Mouse (Mus musculus): Measurements from ENCODE around the gene Slc5a4b.

Gene Slc5a4b

DNA sequence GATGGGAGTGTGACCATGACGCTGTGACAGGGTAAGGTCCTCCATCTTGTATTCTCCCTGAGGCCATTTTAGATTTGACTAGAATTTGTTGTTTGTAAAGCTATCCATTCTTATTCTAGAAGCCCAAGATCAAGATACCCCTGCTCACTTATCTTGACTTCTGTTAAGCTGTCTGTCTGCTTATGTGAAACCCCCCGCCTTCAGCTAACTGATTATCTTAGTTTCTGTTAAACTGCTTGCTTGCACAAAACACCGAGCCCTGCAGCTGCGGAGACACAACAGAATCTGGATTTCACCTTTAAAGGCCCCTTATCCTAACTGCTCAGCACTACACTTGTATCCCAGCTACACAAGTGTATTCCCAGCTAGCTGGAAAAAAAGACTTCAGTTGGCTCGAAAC is 73.8 kb downstream of the Slc5a4b start:
- no peak for DNase-seq (ENCODE audit: low spot score in 2 of 2)

DNA sequence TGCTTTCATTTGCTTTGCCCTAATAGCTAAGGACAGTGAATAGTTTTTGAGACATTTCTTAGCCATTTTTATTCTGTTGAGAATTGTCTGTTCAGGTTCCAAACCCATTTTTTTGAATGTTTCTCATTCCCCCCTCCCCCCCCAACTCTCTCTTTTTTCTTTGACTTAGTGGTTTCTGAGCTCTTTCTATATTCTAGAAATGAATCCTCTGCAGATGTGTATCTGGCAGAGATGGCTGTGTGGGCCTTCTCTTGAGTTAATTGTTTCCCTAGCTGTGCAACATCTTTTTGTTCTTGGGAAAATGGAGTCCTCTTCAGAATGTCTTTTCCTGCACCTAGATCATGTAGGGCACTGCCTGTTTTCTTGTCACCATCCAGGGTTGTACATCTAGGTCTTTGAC is 75.5 kb downstream of the Slc5a4b start:
- no peak for DNase-seq (ENCODE audit: low spot score in 2 of 2)

DNA sequence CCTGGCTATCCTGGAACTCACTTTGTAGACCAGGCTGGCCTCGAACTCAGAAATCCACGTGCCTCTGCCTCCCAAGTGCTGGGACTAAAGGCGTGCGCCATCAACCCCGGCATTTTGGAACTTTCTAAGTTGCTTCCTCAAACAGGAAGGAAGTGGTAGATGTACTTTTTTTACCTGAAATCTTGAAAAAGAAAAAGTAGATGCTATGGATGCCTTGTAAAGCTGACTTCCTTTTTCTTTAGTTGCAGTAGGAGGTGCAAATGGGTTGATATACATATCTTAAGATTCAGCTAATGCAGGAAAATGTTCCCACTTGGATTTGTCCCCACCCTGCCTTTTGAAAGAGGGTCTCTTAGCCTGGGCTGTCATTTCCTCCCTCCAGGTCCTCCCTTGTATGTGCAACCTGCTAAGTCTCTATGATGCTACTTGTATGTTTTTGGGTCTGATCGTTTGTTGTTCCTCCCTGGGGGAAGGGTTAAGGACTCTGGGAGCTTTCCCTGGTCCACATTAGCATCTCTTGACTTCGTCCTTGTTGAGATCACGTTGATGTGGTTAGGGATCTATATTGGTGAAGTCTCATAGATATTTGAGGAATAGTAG is 76.7 kb downstream of the Slc5a4b start:
- no peak for DNase-seq (ENCODE audit: low spot score in 2 of 2)

DNA sequence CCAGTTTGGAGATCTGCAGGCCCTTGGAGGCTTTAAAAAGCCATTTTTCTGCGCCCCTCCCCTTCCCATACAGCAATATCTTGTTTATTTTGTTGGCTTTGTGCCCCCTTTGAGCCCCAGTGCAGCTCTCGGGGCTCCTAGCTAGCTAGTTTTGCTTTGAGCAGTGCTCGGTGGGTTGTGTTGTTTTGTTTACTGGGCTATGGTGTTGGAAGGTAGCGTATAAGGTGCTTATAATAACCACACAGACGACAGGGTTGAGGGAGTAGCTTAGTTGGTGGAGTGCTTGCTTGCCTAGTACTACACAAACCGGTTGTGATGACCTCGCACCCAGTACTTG is 77.7 kb downstream of the Slc5a4b start:
- no peak for DNase-seq (ENCODE audit: low spot score in 2 of 2)

DNA sequence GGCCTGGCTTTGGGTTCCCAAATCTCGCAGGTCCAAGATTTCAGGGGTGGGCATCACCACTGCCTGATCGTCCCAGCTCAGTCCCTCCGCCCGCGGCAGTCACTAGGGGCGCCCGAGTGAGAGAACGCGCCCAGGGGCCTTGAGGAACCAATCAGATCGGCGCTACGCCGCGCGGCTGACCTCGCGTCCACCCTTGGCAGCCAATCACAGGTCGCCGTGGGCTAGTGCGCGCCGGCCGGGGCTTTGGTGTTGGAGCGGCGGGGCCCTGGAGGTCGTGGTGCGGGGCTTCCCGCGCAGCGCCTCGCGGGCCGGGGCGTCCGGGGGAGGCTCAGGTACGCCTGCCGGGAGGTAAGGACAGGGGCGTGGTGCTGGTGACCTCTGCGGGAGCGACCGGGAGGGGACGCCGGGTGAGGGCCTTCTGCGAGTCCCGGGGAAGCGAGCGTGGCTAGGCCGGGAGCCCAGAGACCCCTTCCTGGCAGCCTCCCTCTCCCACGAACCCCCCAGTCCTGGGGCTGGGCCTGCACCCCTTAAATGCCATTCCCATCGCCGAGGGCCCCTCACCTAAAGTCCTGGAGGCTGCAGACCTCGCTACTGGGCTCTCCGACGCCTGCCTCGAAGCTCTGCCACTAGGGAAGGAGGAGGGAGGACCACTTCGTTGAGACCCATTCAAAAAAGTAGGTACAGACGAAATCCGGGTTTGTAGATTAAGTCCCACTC is 78.2 kb downstream of the Slc5a4b start, which contains the start of gene Zfp280b:
Zfp280b (plus strand) TSS at position 249 of the 717 bp plus-strand sequence.
- DNase-seq (ENCODE audit: low spot score in 2 of 2) = peak; percentile 95 to 96

DNA sequence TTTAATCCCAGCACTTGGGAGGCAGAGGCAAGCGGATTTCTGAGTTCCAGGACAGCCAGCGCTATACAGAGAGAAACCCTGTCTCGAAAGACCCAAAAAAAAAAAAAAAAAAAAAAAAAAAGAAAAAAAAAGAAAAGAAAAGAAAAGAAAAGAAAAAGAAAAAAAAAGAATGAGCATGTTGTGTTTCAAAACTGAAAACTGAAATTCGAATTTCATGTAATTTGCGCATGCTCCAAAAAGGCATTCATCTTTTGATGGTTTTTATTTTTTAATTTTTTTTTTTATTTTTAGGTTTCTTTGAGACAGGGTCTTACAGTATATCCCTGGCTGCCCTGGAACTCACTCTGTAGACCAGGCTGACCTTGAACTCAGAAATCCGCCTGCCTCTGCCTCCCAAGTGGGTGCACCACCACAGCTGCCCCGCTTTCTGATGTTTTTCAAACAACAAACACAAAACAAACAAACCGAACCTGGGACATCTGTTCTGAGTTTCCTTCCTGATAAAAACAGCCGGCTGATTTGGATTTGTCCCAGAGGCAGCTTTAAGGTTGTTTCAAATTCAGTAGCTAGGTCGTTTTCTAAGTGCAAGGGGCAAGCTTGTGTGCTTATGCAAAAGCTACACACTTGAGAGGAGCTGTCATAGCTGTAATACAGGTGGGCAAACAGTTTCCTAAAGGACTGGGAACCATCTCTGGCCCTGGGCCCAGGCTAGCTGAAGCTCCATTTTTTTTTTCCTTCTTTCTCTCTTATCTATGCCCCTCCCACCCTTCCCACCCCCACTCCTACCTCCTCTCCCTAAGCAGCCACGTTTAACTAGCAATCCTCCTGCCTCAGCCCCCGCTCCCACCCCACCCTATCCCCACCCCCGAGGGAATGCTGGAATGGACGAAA is 79.0 kb downstream of the Slc5a4b start:
- no peak for DNase-seq (ENCODE audit: low spot score in 2 of 2)

DNA sequence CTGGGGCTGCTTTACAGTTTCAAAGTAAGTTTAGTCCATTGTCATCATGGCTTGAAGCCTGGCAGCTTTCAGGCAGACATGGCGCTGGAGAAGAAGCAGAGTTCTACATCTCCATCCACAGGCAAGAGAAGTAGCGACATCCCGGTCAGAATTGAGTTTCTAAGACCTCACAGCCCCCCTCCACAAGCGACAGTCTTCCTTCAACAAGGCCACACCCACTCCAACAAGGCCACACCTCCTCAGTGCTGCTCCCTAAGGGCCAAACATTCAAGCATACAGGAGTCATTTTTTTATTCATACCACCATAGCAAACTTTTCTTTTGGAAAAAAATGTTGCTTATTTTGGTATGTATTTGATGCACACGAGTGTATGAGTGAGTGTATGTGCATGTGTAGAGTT is 80.3 kb downstream of the Slc5a4b start:
- no peak for DNase-seq (ENCODE audit: low spot score in 2 of 2)

DNA sequence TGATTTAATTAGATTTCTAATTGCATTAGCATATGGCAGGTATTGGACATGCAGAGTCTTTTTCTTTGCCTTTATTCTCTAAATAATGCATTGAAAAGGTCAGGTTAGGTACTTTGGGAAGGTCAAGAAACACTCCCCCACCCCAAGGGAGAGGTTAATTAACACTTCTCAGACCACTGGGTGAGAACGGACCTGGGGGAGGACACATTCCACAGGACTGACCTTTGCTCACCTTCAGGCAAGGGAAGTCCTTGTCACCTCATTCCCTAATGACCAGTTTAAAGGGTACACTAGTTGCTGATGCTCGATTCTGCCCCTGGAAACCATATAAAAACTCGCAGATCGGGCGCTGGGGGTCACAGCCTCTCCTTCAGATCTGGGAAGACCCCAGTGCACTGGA is 81.5 kb downstream of the Slc5a4b start:
- no peak for DNase-seq (ENCODE audit: low spot score in 2 of 2)

DNA sequence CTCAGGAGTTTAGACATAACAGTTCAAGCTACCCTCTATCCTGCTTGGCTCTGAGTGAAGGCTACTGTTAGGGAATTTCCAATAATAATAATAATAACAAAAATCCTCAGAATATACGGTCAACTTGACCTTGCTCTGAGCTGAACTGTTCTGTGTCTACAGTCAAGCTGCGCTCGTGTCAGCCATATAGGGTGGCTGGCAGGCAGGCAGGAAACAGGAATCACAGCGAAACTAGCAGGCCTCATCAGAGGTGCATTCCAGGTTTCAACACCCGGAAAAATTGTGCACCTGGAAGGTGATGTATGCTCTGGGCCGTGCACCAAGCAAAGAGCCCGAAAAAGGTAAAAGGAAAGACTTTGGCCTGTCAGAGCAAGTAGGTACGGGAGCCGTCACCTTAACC is 82.4 kb downstream of the Slc5a4b start:
- DNase-seq (ENCODE audit: low spot score in 2 of 2) = no peak

DNA sequence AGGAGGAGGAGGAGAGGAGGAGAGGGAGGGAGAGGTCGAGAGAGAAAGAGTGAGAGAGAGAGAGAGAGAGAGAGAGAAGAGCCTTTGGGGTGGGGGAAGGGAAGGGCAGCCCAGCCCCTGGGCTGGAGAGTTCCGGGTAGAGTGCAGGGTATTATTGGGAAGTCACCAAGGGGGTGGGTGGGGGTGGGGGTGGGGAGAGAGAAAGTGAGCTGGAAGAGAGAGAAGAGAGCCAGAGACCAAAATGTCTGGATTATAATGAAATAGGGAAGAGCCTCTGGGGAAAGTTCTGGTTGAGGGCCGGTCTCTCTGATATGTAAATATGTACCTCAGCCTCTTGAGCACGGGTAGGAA is 82.8 kb downstream of the Slc5a4b start:
- DNase-seq (ENCODE audit: low spot score in 2 of 2) = no peak

DNA sequence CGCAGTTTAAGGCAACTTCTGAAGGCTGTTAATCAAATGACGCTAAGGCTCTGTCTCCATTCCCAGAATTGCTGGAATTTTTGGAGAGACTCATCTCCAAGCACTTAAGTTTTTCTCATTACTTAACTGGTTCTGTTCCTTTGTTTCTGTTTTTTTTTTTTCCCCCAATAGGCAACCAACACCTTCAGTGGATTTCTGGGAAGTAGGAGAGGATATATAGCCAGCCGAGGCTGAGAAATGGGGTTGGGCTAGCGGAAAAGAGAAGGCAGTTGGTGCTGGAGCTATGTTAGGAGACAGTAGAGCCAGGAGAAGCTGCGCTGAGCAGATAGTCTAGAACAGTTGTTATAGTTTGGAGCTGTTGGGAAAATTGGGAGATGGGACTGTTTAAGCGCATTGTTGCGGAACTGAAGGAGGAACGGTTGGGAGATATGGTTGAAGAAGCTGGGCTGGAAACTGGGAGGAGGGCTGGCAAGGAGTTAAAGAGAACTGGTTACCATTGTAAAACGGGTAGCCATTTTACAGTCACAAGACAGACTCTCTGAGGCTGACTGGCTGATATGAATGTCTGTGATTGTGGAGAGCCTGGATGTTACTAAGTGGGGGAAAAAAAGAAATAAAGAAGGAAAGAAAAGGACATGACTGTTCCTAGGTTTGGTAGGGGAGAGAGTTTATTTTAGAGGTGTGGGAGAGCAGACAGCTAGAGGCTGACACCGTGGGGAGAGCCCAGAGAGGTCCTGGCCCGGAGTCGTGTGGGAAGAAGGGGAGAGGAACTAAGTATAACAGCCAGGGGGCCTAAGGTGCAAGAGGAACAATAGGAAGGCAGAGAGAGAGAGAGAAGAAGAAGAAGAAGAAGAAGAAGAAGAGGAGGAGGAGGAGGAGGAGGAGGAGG is 83.4 kb downstream of the Slc5a4b start:
- no peak for DNase-seq (ENCODE audit: low spot score in 2 of 2)

DNA sequence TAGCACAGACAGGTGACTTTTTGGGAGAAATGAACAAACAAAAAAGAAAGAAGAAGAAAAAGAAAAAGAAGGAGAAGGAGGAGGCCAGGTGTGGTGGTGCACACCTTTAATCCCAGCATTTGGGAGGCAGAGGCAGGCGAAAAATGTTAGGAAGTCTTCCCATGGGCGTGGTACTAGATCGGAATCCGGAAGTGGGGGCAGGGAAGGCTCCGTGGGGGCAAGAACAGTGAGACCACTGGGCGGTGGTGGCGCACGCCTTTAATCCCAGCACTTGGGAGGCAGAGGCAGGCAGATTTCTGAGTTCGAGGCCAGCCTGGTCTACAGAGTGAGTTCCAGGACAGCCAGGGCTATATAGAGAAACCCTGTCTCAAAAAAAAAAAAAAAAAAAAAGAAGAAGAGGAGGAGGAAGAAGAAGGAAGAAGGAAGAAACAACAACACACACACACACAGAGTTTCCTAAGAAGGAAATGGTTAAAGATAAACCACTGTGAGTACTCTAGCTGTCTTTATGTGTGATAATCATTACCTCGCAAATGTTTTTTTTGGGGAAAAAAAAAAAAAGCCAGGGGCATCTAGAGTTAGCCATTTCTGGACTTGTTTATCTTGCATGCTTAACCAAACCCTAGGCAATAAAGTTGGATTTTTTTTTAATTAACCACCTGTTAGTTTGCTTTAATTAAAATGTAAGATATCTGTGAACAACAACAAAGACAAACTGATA is 85.1 kb downstream of the Slc5a4b start:
- no peak for DNase-seq (ENCODE audit: low spot score in 2 of 2)

DNA sequence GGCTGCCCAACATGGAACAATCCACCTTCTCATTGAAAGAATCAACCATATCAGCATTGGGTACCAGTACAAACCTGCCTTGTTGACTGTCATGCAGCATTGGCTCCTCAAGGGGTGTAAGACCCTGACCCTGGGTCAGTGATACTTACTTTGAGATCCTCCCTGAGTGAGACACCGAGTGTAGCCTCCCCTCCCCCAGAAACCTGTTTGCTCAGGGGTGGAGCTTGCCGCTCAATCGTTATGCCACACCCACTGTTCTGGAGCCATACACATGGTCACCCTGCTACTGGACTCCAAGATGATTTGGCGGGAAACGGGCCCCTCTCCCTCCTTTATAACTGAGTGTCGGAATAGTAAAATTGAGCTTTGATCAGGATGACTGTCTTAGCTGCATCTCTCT is 86.8 kb downstream of the Slc5a4b start:
- no peak for DNase-seq (ENCODE audit: low spot score in 2 of 2)

DNA sequence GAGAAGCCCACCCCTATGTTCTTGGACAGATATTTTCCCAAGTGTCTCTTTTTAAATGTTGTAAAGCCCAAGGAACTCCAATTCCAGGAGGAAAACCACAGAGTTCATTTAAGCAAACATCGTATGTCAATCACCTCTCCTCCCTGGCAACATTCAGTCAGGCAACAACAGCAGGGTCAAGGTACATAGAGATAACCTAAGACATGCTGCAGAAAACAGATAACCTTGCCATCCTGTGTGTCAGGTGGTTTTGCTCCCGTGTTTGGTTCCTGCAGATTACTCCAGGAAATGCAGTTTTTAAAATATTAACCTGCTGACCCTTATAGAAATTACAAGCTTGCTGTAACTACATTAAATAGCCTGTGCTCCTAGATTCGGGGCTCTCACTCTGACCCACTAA is 89.0 kb downstream of the Slc5a4b start:
- no peak for DNase-seq (ENCODE audit: low spot score in 2 of 2)

DNA sequence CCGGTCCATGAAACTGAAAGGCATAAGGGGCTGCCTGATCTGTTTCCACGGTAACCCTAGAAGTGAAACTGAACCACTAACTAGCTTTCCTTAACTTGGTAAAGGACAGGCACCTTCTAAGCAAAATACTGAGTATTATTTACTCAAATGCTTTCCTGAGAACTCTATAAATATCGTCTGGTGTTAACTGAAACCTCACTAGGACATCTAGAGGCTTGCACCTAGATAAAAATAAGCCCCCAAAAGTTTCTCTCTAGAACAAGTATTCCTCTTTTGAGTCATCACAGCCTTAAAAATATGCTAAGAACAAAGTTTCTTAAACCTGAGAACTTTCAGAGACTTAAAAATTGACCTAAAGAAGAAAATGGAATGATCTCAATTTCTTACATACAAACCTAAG is 93.9 kb downstream of the Slc5a4b start:
- DNase-seq (ENCODE audit: low spot score in 2 of 2) = no peak

DNA sequence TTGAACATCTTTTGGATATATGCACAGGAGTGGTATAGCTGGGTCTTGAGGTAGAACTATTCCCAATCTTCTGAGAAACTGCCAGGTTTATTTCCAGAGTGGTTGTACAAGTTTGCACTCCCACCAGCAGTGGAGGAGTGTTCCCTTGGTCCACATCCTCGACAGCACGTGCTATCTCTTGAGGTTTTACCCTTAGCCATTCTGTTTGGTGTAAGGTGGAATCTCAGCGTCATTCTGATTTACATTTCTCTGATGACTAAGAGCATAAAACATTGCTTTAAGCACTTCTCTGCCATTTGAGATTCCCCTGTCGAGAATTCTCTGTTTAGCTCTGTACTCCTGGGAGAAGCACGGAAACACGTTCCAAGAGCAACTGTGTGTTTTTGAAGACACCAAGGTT is 97.8 kb downstream of the Slc5a4b start:
- DNase-seq (ENCODE audit: low spot score in 2 of 2) = no peak

DNA sequence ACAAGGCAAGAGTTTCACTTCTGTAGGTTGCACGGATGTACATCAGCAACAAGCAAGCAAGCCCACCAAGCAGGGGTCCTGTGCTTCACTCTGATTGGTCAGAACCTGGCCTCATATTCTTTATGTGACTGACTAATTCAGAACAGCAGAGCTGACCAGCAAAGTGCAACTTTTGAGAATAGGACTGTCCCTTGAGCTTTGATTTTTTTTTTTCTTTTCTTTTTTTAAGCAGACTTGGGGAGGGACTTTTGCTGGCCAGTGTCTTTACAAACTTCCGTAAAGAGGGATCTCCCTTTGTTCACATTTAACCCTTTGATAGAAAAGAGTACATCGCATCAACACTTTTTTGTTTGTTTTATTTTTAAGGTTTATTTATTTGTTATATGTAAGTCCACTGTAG is 100.9 kb downstream of the Slc5a4b start:
- DNase-seq (ENCODE audit: low spot score in 2 of 2) = no peak

All from right cerebral cortex, adult 2 months (tissue).